Mouse (Mus musculus): ENCODE data around the gene Gapdh. TPM values are rescaled to one million over a fixed set of nuclear protein-coding genes. Genes with fewer than 3 reads are reported as not detected.

The Gapdh gene
- total RNA-seq, 2 experiments from 2014 or later, result 1,523 to 1,789 TPM

Small RNAs within 50 kb of the gene (microRNA-seq; reads per million reads assigned to microRNA genes)
- gene Mir3098, result 0.20 to 0.22 reads per million in 2 experiments

Other genes starting within 250 kb of the Gapdh start
- 1,000 to 10,000 TPM; 1,413 to 1,419 TPM for gene Ptms, start 246.4 kb downstream of the Gapdh start, total RNA-seq (2021)
- 100 to 1,000 TPM; 609 to 620 TPM for gene Mlf2, start 235.1 kb downstream of the Gapdh start, total RNA-seq (2021)
- gene Cops7a, start 200.9 kb downstream of the Gapdh start, total RNA-seq (2021), result 100 to 1,000 TPM in 1 of 2 experiments, 10 to 100 TPM in 1; 97.7 to 101 TPM
- 100 to 1,000 TPM; 109 to 120 TPM for gene Pianp, start 169.8 kb downstream of the Gapdh start, total RNA-seq (2021)
- 10 to 100 TPM; 44.4 to 45.2 TPM for gene Zfp384, start 157.3 kb downstream of the Gapdh start, total RNA-seq (2021)
- 10 to 100 TPM; 57.4 to 62.4 TPM for gene Ing4, start 126.7 kb downstream of the Gapdh start, total RNA-seq (2021)
- gene Acrbp, start 116.8 kb downstream of the Gapdh start, total RNA-seq (2021), result 1 to 10 TPM; 7.0 to 9.2 TPM
- gene Lpar5, start 98.5 kb downstream of the Gapdh start, total RNA-seq (2021), result 1 to 10 TPM; 1.1 to 1.4 TPM
- gene Chd4, start 70.5 kb downstream of the Gapdh start, total RNA-seq (2021), result 100 to 1,000 TPM; 176 to 195 TPM
- gene Nop2, start 34.6 kb downstream of the Gapdh start, total RNA-seq (2021), result 10 to 100 TPM; 35.9 to 36.1 TPM
- 10 to 100 TPM; 49.7 to 50.7 TPM for gene Iffo1, start 21.2 kb downstream of the Gapdh start, total RNA-seq (2021)
- gene Ncapd2, start 25.2 kb upstream of the Gapdh start, total RNA-seq (2021), result 10 to 100 TPM; 31.8 to 36.1 TPM
- 10 to 100 TPM; 73.5 to 75.9 TPM for gene Mrpl51, start 25.3 kb upstream of the Gapdh start, total RNA-seq (2021)
- gene Vamp1, start 49.1 kb upstream of the Gapdh start, total RNA-seq (2021), result 10 to 100 TPM; 26.8 to 27.1 TPM
- 1 to 10 TPM; 2.9 to 3.0 TPM for gene Tapbpl, start 65.4 kb upstream of the Gapdh start, total RNA-seq (2021)
- not detected for gene Cd27, start 70.5 kb upstream of the Gapdh start, total RNA-seq (2021)
- gene Tuba3a, start 119.6 kb upstream of the Gapdh start, total RNA-seq (2021), result not detected
- gene Ltbr, start 147.4 kb upstream of the Gapdh start, total RNA-seq (2021), result 10 to 100 TPM; 11.1 to 13.0 TPM
- 1 to 10 TPM; 2.5 to 3.5 TPM for gene Scnn1a, start 154.2 kb upstream of the Gapdh start, total RNA-seq (2021)
- 10 to 100 TPM; 12.6 to 13.8 TPM for gene Tnfrsf1a, start 182.9 kb upstream of the Gapdh start, total RNA-seq (2021)
- gene Plekhg6, start 214.3 kb upstream of the Gapdh start, total RNA-seq (2021), result under 1 TPM in 1 of 2 experiments, not detected in 1; 0.14 TPM